Mouse (Mus musculus) hindbrain, embryonic 14.5 days (tissue): ENCODE measurements around the gene Gpr183. TPM values are rescaled to one million over a fixed set of nuclear protein-coding genes. Genes with fewer than 3 reads are reported as not detected.

Experiments
- ATAC-seq: fragments of 200-750 bp; cut with Nextera tagmentation; 2 replicates; pipeline ENCODE4 v1.8.0; 2017; ENCODE audit warnings: moderate number of reproducible peaks, mild to moderate bottlenecking, moderate TSS enrichment, moderate library complexity; ENCODE audit not compliant: low FRiP score
- DNase-seq: peaks from one replicate; pipeline ENCODE4 v3.0.0-alpha.2; 2015; ENCODE audit warnings: low spot score
- H3K27ac ChIP-seq: fragments of 300-500 bp; sonication (generic); 2 replicates; pipeline ENCODE4 v1.5.1; 2014; ENCODE audit warnings: mild to moderate bottlenecking, moderate library complexity
- H3K27me3 ChIP-seq: fragments of 300-500 bp; sonication (generic); 2 replicates; pipeline ENCODE4 v1.6.1; 2014; ENCODE audit warnings: mild to moderate bottlenecking, low read length, mixed read lengths; ENCODE audit not compliant: control insufficient read depth, insufficient read depth
- H3K36me3 ChIP-seq: fragments of 300-500 bp; sonication (generic); replicated peaks from 2 replicates; pipeline ENCODE4 v1.6.1; 2014; ENCODE audit not compliant: control insufficient read depth, insufficient read depth
- H3K4me1 ChIP-seq: fragments of 300-500 bp; sonication (generic); replicated peaks from 2 replicates; pipeline ENCODE4 v1.6.1; 2014; ENCODE audit warnings: antibody characterized with exemption, low read length, mixed read lengths; ENCODE audit not compliant: control insufficient read depth, insufficient read depth
- H3K4me2 ChIP-seq: fragments of 300-500 bp; sonication (generic); replicated peaks from 2 replicates; pipeline ENCODE4 v1.6.1; 2014; ENCODE audit warnings: mild to moderate bottlenecking, moderate library complexity
- H3K4me3 ChIP-seq: fragments of 300-500 bp; sonication (generic); replicated peaks from 2 replicates; pipeline ENCODE4 v1.5.1; 2014; ENCODE audit warnings: mild to moderate bottlenecking, low read length
- H3K9ac ChIP-seq: fragments of 300-500 bp; sonication (generic); 2 replicates; pipeline ENCODE4 v1.6.1; 2014
- H3K9me3 ChIP-seq: fragments of 300-500 bp; sonication (generic); 2 replicates; pipeline ENCODE4 v1.6.1; 2016; ENCODE audit warnings: low read length; ENCODE audit not compliant: control insufficient read depth
- WGBS: fragments of 180-500 bp; shearing (Covaris S2); extraction: QIAGEN DNeasy Blood & Tissue Kit; methylation state at CpG from one replicate; pipeline ENCODE4 v1.1.7; 2014; 5-methylcytosine and 5-hydroxymethylcytosine counted together
- polyA plus RNA-seq: library from polyadenylated mRNA; unstranded; fragments of >200 nt; fragmentation: Nextera tagmentation; extraction: Ambion mirVana; gene quantifications from 2 replicates; pipeline ENCODE4 v1.2.1, GENCODE M21; 2014

The Gpr183 gene
- polyA plus RNA-seq, 1 experiment from 2014 or later, result 1.4 TPM

- ATAC-seq (no peak), DNase-seq (no peak)
- H3K4me1 ChIP-seq, result no peaks in the 10 kb centered on the region
- no peak overlapping the region for H3K27ac ChIP-seq
- H3K36me3 ChIP-seq, result no peaks in the 10 kb centered on the region
- 83% methylated on average over 2 of the region's 2 CpGs for WGBS
- no peak overlapping the region for H3K4me3 ChIP-seq
- no peak overlapping the region for H3K4me2 ChIP-seq
- H3K9me3 ChIP-seq, result no peaks in the 10 kb centered on the region
- no peaks in the 10 kb centered on the region for H3K27me3 ChIP-seq
- no peak overlapping the region for H3K9ac ChIP-seq
These were observed 4.5 kb downstream of the Gpr183 start for GRCm38 (mm10) chr14:121960531-121960930.

- ATAC-seq (no peak), DNase-seq (no peak)
- Histone ChIP-seq H3K4me1 (no peaks in the 10 kb centered on the region), H3K4me3 (no peak overlapping the region), H3K36me3 (no peaks in the 10 kb centered on the region), H3K27ac (no peak overlapping the region), H3K4me2 (no peak overlapping the region), H3K9ac (no peak overlapping the region), H3K9me3 (no peaks in the 10 kb centered on the region), H3K27me3 (no peaks in the 10 kb centered on the region)
- WGBS, result 93% methylated on average over 4 of the region's 4 CpGs
These were observed 5.0 kb downstream of the Gpr183 start for GRCm38 (mm10) chr14:121960031-121960430.

DNA sequence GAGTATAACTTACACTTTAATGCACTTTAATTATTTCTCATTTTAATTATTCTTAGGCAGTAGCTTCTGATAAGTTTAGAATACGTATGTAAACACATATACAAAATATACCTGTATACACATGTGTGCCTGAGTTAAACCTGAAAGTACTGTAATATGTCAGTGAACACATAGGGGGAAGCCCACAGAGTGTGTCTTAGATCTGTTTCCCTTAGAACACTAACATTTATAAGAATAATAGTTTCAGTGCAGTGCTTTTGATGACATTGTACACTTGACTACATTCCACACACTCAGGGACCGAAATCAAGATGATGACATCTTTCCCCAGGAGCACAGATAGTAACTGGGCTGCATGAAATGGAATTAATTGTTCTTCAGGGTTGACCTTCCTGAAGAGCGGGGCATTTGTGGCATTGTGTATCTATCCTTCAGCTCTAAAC lies 5.4 kb downstream of the Gpr183 start:
- no peaks in the 10 kb centered on the region for H3K27me3 ChIP-seq
- H3K9ac ChIP-seq, result no peak overlapping the region
- ATAC-seq, result no peak
- H3K4me3 ChIP-seq, result no peak overlapping the region
- DNase-seq, result no peak
- H3K9me3 ChIP-seq, result no peaks in the 10 kb centered on the region
- H3K27ac ChIP-seq, result no peak overlapping the region
- no peaks in the 10 kb centered on the region for H3K36me3 ChIP-seq
- H3K4me2 ChIP-seq, result no peak overlapping the region
- no peaks in the 10 kb centered on the region for H3K4me1 ChIP-seq
- 89% methylated on average over 3 of the region's 3 CpGs for WGBS

- ATAC-seq (no peak), DNase-seq (no peak)
- Histone ChIP-seq H3K4me3 (no peak overlapping the region), H3K36me3 (no peaks in the 10 kb centered on the region), H3K4me2 (no peak overlapping the region), H3K9ac (no peak overlapping the region), H3K4me1 (no peaks in the 10 kb centered on the region), H3K27ac (no peak overlapping the region), H3K9me3 (no peaks in the 10 kb centered on the region), H3K27me3 (no peaks in the 10 kb centered on the region)
- 86% methylated on average over 10 of the region's 10 CpGs for WGBS
These were observed 6.1 kb downstream of the Gpr183 start for GRCm38 (mm10) chr14:121958751-121959537.

DNA sequence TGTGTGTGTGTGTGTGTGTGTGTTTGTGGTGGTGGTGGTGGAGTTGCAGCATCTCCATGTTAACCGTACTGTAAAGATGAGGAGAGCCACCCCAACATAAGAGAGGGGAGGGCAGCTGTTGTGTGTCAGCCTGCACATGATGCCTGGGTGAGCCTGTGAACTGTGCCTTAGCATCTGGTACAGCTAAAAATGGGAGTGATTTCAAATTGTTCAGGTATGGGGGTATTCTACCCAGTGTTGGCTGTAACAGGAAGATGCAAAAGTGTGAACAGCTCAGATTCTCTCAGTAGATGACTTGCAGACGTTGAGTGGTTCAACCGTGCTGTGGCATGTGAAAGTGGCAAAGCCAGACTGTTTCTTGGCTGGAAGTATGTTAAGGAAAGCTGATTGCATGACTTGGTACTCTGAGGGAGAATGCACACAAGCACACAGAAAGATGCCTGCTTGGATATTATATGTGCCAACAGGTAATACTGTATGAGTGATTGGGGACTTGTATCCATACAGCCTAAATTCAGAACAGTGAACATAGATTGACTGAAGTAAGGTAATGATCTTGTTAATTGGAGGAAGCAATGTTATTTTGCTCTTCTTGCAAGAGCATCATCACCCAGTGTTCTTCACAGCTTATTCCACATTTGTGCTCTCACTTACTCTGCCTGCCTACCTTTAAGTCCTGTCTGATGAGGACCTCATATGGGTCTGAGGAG lies 6.8 kb downstream of the Gpr183 start:
- no peak overlapping the region for H3K9ac ChIP-seq
- no peaks in the 10 kb centered on the region for H3K27me3 ChIP-seq
- no peak overlapping the region for H3K27ac ChIP-seq
- WGBS, result 96% methylated on average over 3 of the region's 3 CpGs
- no peaks in the 10 kb centered on the region for H3K9me3 ChIP-seq
- no peak overlapping the region for H3K4me2 ChIP-seq
- H3K4me3 ChIP-seq, result no peak overlapping the region
- no peaks in the 10 kb centered on the region for H3K4me1 ChIP-seq
- no peaks in the 10 kb centered on the region for H3K36me3 ChIP-seq
- ATAC-seq (no peak), DNase-seq (no peak)

DNA sequence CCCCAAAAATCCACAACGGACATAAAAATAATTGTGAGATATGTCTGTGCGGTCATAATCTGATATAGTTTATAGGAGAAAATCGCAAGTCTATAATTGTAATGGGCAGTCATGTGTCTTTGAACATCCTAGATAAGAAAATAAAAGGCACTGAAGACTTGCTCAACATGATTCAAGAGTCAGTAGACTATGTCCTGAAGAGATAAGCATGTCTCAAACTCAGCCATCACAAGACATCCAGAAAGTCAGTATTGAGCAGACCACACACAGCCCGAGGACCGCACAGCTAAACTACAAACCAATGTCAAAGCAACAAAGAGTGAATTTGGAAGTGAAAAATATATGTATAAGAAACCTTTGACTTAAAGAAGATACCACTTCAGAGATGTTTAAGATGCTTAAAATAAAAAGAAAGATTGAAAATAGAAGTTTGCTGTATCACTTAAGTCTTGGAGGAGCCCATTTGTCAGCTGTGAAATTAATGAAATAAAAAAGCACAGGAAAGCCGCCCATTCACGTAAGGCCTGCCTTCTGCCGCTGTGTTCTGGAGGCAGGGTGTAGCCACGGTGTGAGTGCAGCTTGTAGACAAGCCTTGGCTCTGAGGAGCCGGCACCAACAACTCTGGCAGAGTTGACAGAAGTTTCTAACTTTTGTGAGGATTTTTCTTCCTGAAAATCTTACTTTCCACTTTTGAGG lies 7.7 kb downstream of the Gpr183 start:
- Histone ChIP-seq H3K27me3 (no peaks in the 10 kb centered on the region), H3K36me3 (no peaks in the 10 kb centered on the region), H3K4me3 (no peak overlapping the region), H3K9ac (no peak overlapping the region), H3K4me2 (no peak overlapping the region), H3K4me1 (no peaks in the 10 kb centered on the region), H3K9me3 (no peaks in the 10 kb centered on the region), H3K27ac (no peak overlapping the region)
- DNase-seq, result no peak
- 94% methylated on average over 10 of the region's 10 CpGs for WGBS
- no peak for ATAC-seq

GRCm38 (mm10) chr14:121956291-121956690 lies 8.7 kb downstream of the Gpr183 start:
- 93% methylated on average over 5 of the region's 5 CpGs for WGBS
- Histone ChIP-seq H3K4me2 (no peak overlapping the region), H3K9me3 (no peaks in the 10 kb centered on the region), H3K36me3 (no peaks in the 10 kb centered on the region), H3K27me3 (no peaks in the 10 kb centered on the region), H3K27ac (no peak overlapping the region), H3K9ac (no peak overlapping the region), H3K4me3 (no peak overlapping the region), H3K4me1 (no peaks in the 10 kb centered on the region)
- DNase-seq (no peak), ATAC-seq (no peak)

GRCm38 (mm10) chr14:121955176-121955795 lies 9.7 kb downstream of the Gpr183 start:
- H3K9me3 ChIP-seq, result no peaks in the 10 kb centered on the region
- H3K4me1 ChIP-seq, result no peaks in the 10 kb centered on the region
- no peak overlapping the region for H3K4me2 ChIP-seq
- ATAC-seq (no peak), DNase-seq (no peak)
- H3K4me3 ChIP-seq, result no peak overlapping the region
- 84% methylated on average over 5 of the region's 5 CpGs for WGBS
- H3K36me3 ChIP-seq, result no peaks in the 10 kb centered on the region
- H3K27me3 ChIP-seq, result no peaks in the 10 kb centered on the region
- no peak overlapping the region for H3K9ac ChIP-seq
- no peak overlapping the region for H3K27ac ChIP-seq

DNA sequence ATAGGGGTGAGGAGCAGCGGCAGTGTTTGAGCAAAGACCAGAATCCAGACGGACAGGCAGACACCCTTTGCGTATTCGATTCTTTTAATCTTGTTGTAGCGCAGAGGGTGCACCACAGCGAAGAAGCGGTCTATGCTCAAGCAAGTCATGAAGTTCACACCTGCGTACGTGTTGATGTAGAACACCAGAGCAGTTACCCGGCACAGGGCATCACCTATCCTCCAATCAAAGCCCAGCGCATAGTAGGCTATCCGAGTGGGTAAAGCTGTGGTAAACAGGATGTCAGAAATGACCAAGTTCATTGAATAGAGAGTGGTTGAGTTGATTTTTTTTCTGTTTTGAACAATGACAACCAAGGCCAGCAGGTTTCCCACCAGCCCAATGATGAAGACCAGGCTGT lies 10.4 kb downstream of the Gpr183 start:
- Histone ChIP-seq H3K4me3 (no peak overlapping the region), H3K4me1 (no peaks in the 10 kb centered on the region), H3K36me3 (no peaks in the 10 kb centered on the region), H3K27me3 (no peaks in the 10 kb centered on the region), H3K4me2 (no peak overlapping the region), H3K27ac (no peak overlapping the region), H3K9ac (no peak overlapping the region), H3K9me3 (no peaks in the 10 kb centered on the region)
- DNase-seq, result no peak
- 97% methylated on average over 12 of the region's 12 CpGs for WGBS
- ATAC-seq, result no peak
